Comparison of ENCODE assay signal across 16 mouse cellular contexts in the genomic region with DNA sequence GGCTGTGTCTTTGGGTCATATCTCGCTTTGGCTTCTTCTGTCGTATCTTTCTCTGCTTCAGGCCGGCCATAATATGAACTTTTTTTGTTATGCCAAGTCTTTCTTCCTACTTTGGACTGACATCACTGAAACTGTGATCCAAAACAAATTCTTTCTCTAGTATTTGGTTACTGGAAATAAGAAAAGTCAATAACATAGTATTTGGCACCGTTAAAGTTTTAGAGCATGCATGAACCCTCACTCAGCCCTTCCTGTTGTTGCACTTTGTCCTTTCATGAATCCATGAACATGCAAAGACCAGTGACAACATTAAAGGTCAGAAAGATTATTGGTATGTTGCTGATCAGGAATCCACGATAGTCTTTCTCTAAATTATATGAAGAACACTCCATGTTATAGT.
"Had no signal": no experiment of that assay in that cellular context is flagged by ENCODE, and none has a peak within 500 bp of the region (broad histone marks: within the 10 kb centered on the region; RNA-seq: fewer than 3 reads in every experiment).

No protein-coding gene starts in this region.

- H3K4me1 ChIP-seq: neural tube, embryonic 13.5 days; neural tube, embryonic 15.5 days; stomach, embryonic 15.5 days had no signal

- H3K4me3 ChIP-seq: neural tube, embryonic 13.5 days; neural tube, embryonic 15.5 days; stomach, embryonic 15.5 days had no signal

- H3K36me3 ChIP-seq: neural tube, embryonic 13.5 days; neural tube, embryonic 15.5 days; stomach, embryonic 15.5 days had no signal

- H3K27me3 ChIP-seq: neural tube, embryonic 13.5 days; neural tube, embryonic 15.5 days; stomach, embryonic 15.5 days had no signal

- H3K9ac ChIP-seq: neural tube, embryonic 13.5 days; neural tube, embryonic 15.5 days; stomach, embryonic 15.5 days had no signal

- DNase-seq: retina, postnatal 1 day; right cerebral cortex, adult 18-20 months; right cerebral cortex, postnatal 14 days; right cerebral cortex, postnatal 25 days; right cerebral cortex, postnatal 4 days; spleen, adult 18-20 months; thymus, adult 18-20 months; thymus, adult 2 months; thymus, postnatal 14 days; thymus, postnatal 25 days; thymus, postnatal 36 days; thymus, postnatal 4 days had no signal

- H3K4me2 ChIP-seq: neural tube, embryonic 13.5 days; neural tube, embryonic 15.5 days; stomach, embryonic 15.5 days had no signal

- H3K27ac ChIP-seq: neural tube, embryonic 13.5 days; neural tube, embryonic 15.5 days; stomach, embryonic 15.5 days; stomach, postnatal 0 days had no signal
